Mouse (Mus musculus) liver, postnatal 0 days (tissue): Measurements from ENCODE around the gene Uggt2. TPM values are rescaled to one million over a fixed set of nuclear protein-coding genes. Genes with fewer than 3 reads are reported as not detected.

Experiments
- ATAC-seq: fragments of 200-750 bp; cut with Nextera tagmentation; 2 replicates; pipeline ENCODE4 v1.8.0; 2017; ENCODE audit warnings: mild to moderate bottlenecking, moderate library complexity
- DNase-seq: peaks from one replicate; pipeline ENCODE4 v3.0.0-alpha.2; 2016
- H3K27ac ChIP-seq: fragments of 300-500 bp; sonication (generic); 2 replicates; pipeline ENCODE4 v1.5.1; 2014; ENCODE audit warnings: antibody characterized with exemption, moderate library complexity, mild to moderate bottlenecking, low read depth
- H3K27me3 ChIP-seq: fragments of 300-500 bp; sonication (generic); 2 replicates; pipeline ENCODE4 v1.6.1; 2014; ENCODE audit warnings: low read length, control low read depth, mixed read lengths; ENCODE audit not compliant: insufficient read depth
- H3K36me3 ChIP-seq: fragments of 300-500 bp; sonication (generic); replicated peaks from 2 replicates; pipeline ENCODE4 v1.6.1; 2014; ENCODE audit warnings: mild to moderate bottlenecking, control low read depth, low read length, moderate library complexity, mixed read lengths; ENCODE audit not compliant: insufficient read depth
- H3K4me1 ChIP-seq: fragments of 300-500 bp; sonication (generic); 2 replicates; pipeline ENCODE4 v1.6.1; 2014; ENCODE audit warnings: antibody characterized with exemption, mild to moderate bottlenecking, control low read depth; ENCODE audit not compliant: insufficient read depth
- H3K4me2 ChIP-seq: fragments of 300-500 bp; sonication (generic); 2 replicates; pipeline ENCODE4 v1.6.1; 2014; ENCODE audit warnings: low read depth, mild to moderate bottlenecking, low read length, moderate library complexity, mixed read lengths
- H3K4me3 ChIP-seq: fragments of 300-500 bp; sonication (generic); 2 replicates; pipeline ENCODE4 v1.5.1; 2014; ENCODE audit warnings: low read depth, low read length
- H3K9ac ChIP-seq: fragments of 300-500 bp; sonication (generic); replicated peaks from 2 replicates; pipeline ENCODE4 v1.6.1; 2014; ENCODE audit warnings: mild to moderate bottlenecking, moderate library complexity
- H3K9me3 ChIP-seq: fragments of 300-500 bp; sonication (generic); 2 replicates; pipeline ENCODE4 v1.6.1; 2016; ENCODE audit warnings: mild to moderate bottlenecking, control low read depth, low read length, mixed read lengths
- CTCF ChIP-seq: sonication (generic); IDR thresholded peaks from 2 replicates; pipeline ENCODE4 v1.5.1; 2016; ENCODE audit warnings: antibody characterized with exemption, low read depth
- EP300 ChIP-seq: IDR thresholded peaks from 2 replicates; pipeline ENCODE4 v1.6.1; 2016; ENCODE audit warnings: antibody characterized with exemption, low read depth, mild to moderate bottlenecking
- WGBS: fragments of 180-500 bp; shearing (Covaris S2); extraction: QIAGEN DNeasy Blood & Tissue Kit; methylation state at CpG from one replicate; pipeline ENCODE4 v1.1.7; 2014; ENCODE audit not compliant: insufficient replicate concordance; 5-methylcytosine and 5-hydroxymethylcytosine counted together
- polyA plus RNA-seq: library from polyadenylated mRNA; unstranded; fragments of >200 nt; fragmentation: Nextera tagmentation; extraction: Ambion mirVana; gene quantifications from 2 replicates; pipeline ENCODE4 v1.2.1, GENCODE M21; 2015

The Uggt2 gene
- polyA plus RNA-seq, 1 experiment from 2014 or later = 1.7 TPM

DNA sequence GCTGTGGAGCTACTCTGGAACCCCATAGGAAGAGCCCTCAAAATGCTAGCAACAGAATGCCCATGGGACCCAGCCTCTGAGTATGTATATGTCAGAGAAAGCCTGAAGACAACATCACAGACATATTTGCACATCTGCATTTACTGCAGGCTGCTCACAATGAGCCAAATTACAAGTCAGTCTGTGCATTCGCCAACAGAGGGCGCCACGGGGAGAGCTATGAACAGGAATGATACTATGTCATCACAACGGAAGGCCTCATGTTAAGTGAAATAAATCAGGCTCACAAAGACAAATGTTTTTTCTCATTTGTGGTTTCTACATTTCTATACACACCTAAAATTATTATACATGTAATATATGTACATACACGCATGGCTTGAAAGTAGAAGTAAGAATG, 73.3 kb downstream of the Uggt2 start:
- WGBS = 62% methylated on average over 5 of the region's 5 CpGs
- DNase-seq = peak; percentile 55

DNA sequence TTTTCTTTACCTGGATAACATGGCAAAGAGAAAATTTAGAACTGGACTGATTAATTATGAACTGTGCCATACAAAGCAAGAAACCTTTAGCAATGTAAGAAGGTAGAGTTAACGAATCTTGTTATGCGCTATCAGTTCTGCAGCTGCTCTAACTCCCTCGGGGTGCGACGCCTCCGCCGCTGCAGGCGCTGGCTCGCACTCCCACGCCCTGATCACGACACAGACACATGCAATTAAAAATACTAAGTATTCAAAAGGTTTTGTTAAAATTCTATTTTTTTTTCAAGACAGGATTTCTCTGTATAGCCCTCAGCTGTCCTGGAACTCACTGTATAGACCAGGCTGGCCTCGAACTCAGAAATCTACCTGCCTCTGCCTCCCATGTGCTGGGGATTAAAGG, 85.7 kb downstream of the Uggt2 start:
- H3K4me1 ChIP-seq = no peaks in the 10 kb centered on the region

More for the DNA sequence above, 73.3 kb downstream of the Uggt2 start:
- Histone ChIP-seq H3K36me3 (no peaks in the 10 kb centered on the region), H3K9me3 (no peaks in the 10 kb centered on the region), H3K4me3 (no peak overlapping the region), H3K27ac (no peak overlapping the region), H3K27me3 (no peaks in the 10 kb centered on the region), H3K9ac (no peak overlapping the region), H3K4me2 (no peak overlapping the region), H3K4me1 (no peaks in the 10 kb centered on the region)
- TF ChIP-seq EP300 (no peak), CTCF (peak; percentile 66)
- ATAC-seq = no peak

DNA sequence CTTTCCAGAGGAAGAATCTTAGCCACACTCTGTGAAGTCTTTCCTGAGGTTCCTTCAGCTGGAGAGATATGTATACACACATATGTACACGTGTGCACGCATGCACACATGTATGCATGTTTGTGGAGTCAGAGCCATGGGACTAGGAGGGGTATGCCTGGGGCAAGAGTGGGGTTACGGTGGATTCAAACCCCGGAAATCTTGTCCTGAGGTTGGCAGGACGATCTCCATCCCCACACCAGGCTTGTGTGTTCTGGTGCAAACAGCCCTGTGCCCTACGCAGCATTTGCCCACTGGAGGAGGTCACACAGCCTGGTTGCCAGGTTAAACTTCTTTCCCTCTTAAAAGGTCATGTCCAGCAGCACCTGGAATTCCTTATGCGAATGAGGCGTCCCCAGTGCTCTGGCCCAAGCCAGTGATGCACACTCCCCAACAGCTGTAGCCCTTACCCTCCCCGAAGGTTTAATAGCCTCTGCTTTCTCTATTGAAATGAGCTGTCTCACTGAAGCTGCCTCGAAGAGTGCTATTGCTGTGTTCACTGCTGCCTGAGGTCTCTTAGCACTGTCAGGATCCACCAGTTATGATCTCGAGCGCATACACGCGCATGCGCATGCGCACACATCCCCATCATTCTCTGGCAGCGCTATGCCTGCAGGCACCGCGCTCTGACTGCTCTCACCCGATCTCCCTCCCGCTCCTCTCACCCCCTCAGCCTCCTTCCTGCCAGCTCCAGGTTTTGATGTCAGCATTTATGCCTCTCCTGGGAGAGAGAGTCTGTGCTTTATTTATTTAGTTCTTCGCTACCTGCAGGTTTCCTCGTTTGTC, 86.4 kb downstream of the Uggt2 start:
- ATAC-seq (no peak), DNase-seq (no peak)
- H3K27me3 ChIP-seq = no peaks in the 10 kb centered on the region
- WGBS = 69% methylated on average over 23 of the region's 23 CpGs
- no peak overlapping the region for H3K4me3 ChIP-seq
- H3K9ac ChIP-seq = no peak overlapping the region
- no peaks in the 10 kb centered on the region for H3K4me1 ChIP-seq
- no peaks in the 10 kb centered on the region for H3K9me3 ChIP-seq
- no peak overlapping the region for H3K27ac ChIP-seq
- H3K4me2 ChIP-seq = 0 out of 2 replicates have a peak overlapping the region, but pooled peaks have one; percentile 29
- no peak for TF ChIP-seq CTCF
- TF ChIP-seq EP300 = no peak
- no peaks in the 10 kb centered on the region for H3K36me3 ChIP-seq

More for the DNA sequence above, 85.7 kb downstream of the Uggt2 start:
- 74% methylated on average over 12 of the region's 12 CpGs for WGBS
- DNase-seq = no peak
- Histone ChIP-seq H3K36me3 (no peaks in the 10 kb centered on the region), H3K4me3 (no peak overlapping the region), H3K9ac (no peak overlapping the region), H3K9me3 (no peaks in the 10 kb centered on the region), H3K4me2 (no peak overlapping the region), H3K27ac (no peak overlapping the region), H3K27me3 (no peaks in the 10 kb centered on the region)
- no peak for ATAC-seq
- no peak for TF ChIP-seq EP300
- TF ChIP-seq CTCF = no peak

DNA sequence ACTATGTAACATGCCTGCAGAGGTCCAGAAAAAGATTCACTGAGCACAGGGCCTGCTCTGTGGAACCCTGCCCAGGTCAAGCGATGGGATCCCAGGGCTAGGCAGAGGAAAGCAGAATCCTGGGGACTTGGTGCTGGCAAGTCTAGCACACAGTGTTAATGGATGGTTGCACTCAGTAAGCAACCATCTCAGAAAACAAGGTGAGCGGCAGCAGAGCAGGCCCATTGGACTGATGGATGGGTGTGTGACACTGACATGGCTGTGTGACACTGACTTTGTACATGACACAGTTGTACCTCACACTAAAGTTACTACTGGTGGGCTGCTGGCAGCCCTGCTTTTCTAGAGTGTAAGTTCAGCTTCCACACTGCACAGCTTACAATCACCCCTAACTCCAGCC, 89.7 kb downstream of the Uggt2 start:
- no peaks in the 10 kb centered on the region for H3K27me3 ChIP-seq
- no peak for ATAC-seq
- no peak overlapping the region for H3K9ac ChIP-seq
- no peak overlapping the region for H3K4me2 ChIP-seq
- no peak for DNase-seq
- TF ChIP-seq CTCF (no peak), EP300 (no peak)
- no peak overlapping the region; the same call in 1 of the 2 replicates for H3K27ac ChIP-seq
- H3K4me1 ChIP-seq = peaks cover 3% of the 10 kb centered on the region; the same call in 1 of the 2 replicates
- H3K9me3 ChIP-seq = no peaks in the 10 kb centered on the region
- 88% methylated on average over 2 of the region's 2 CpGs for WGBS
- H3K4me3 ChIP-seq = no peak overlapping the region
- H3K36me3 ChIP-seq = no peaks in the 10 kb centered on the region

DNA sequence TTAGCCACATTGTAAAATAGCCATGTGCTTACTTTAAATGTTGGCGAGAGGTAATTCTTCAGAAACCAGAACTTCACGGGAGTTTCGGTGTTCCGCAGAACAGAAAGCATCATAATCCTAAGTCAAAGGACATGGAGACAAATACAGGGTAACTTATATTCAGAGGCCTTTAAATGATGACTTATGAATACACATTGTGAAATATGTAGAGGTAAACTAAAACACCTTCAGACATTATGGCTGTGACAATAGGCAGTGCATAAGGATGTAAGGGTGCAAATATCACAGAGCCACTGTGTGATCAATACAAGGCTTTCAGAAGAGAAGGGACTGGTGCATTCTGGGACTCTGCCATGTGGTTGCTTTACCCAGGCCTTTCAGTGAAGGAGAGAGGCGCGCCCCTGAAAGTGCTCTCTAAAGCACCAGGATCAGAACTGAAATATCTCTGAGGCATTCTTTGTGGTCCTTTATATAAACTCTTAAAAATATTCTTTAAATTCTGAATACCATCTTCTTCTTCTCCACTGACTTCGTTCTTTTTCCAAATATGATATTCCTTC, 91.1 kb downstream of the Uggt2 start:
- whole genome bisulfite sequencing = 45% methylated on average over 7 of the region's 7 CpGs
- Histone ChIP-seq H3K27me3 (no peaks in the 10 kb centered on the region), H3K4me1 (peaks cover 3% of the 10 kb centered on the region; the same call in 1 of the 2 replicates), H3K4me3 (peak overlapping the region; percentile 63), H3K9ac (peak overlapping the region; percentile 39), H3K4me2 (peak overlapping the region; percentile 93), H3K36me3 (no peaks in the 10 kb centered on the region), H3K27ac (peak overlapping the region; percentile 56), H3K9me3 (no peaks in the 10 kb centered on the region)
- DNase-seq = no peak
- TF ChIP-seq EP300 = no peak
- TF ChIP-seq CTCF = no peak
- ATAC-seq = no peak
